Mouse (Mus musculus) layer of hippocampus, postnatal 25 days (tissue): Measurements from ENCODE around the gene Cyth1. TPM values are rescaled to one million over a fixed set of nuclear protein-coding genes. Genes with fewer than 3 reads are reported as not detected.
A peak's percentile ranks its signal among the peaks of the same experiment; 100 is the strongest.

Experiments
- DNase-seq, 2 experiments: peaks; one replicate each; pipeline ENCODE4 v3.0.0; 2022; ENCODE audit warnings: mixed read lengths in 2 of 2, low spot score in 1 of 2; ENCODE audit errors: extremely low spot score in 1 of 2
- total RNA-seq, 2 experiments: library from RNA; stranded (reverse); gene quantifications; 2 replicates each; pipeline ENCODE4 v1.2.3; 2021

Cyth1 gene
- total RNA-seq, 2 experiments from 2014 or later = 96.3 to 99.2 TPM

DNA sequence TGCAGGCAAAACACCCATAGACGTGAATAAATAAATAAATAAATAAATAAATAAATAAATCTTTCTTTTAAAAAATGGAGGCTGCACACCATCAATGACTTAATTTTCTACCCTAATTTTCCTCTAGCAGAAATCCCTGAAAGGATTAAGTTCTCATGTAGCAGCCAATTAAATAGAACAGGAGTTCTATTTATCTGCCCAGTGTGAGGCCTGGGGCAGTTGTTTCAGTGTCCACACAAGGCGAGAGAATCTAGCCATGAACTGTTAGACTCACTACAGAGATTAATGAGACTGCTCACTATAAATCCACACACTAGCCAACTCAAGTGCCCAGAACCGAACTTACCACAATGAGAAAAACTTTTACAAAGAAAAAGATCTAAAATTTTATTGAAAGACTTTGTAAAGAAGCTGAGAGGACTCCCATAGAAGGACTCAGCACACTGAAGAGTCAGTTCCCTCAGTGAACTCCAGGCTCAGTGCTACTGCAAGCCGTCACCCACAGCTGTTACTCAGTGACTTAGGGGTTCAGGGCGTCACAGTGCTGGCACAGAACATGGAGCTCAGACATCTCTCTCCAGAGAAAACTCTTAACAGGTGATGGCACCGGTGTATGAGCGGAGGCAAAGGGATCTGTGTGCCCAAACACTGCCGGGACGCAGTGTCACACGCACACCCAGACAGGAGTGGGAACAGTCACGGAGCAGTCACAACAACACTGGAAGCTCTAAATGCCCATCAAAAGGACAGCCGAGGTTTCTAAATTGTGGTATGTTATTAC lies 23.1 kb downstream of the Cyth1 start:
- DNase-seq = no peak

DNA sequence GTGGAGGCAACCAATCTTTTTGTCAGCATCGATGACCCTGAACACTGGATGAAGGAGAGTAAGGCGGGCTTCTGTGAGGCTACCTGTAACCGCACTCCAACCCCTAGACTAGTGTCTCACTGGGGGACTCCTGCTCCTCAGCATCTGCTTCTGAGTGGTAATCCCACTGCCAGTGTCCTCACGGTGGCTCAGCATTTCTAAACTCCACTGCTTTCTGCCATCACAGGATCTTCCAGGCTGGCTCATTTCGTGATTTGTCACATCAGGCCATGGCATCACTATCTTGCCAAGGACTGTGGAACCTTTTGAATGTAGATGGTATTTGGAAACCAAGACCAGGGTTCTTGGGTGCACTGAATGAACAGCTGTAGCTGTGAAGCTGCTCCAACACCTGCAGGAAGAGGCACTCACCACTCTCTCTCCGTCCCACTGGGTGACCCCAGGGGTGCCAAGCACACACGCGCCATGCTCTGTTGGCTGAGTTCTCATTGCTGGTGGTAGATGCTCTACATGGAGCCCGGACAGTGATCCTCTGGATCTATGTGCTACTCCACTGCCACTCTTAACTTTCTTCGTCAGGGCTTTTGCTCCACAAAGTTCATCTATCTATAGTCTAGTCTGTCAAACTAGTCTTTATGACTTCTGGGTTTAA lies 24.9 kb downstream of the Cyth1 start:
- no peak for DNase-seq

DNA sequence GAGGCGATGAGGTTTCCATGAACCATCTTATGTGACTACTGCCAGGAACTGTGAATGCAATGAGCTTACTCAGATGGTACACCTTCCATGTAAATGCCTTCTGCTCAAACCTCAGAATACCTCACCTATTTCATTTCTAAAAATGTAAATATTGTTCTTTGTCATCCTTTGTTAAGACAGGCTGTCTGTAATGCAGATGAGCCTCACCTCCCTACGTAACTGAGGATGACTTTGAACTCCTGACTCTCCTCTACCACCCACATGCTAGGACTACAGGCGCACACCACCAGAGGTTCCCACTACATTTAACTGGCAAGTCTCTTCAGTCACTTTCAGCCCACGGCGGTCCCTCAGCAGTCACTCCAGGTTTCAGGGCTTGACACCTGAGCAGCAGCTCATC lies 25.5 kb downstream of the Cyth1 start:
- DNase-seq = no peak

DNA sequence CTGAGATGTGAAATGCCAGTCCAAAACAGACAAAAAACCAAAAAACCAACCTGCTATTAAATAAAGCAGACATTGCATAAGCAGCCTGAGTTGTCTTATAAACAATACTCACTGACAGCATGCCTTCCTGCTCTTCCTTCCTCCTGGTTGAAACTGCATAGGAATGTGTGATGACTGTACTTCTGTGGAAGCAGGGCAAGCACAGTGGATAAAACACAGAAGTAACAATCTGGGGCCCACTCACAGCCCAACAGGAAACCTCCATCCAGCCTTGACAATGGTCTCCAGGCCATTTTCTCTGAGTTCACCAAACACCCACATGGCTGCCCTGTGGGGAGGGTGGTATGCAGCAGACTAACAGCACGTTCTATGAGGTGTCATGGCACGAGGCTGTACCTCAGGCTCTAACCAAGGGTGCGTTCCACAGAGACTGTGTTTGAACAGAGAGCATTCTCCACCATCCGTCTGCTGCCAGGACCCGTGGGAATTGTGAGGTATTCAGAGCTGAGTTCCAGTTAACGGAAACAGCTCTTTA lies 26.0 kb downstream of the Cyth1 start:
- no peak for DNase-seq

DNA sequence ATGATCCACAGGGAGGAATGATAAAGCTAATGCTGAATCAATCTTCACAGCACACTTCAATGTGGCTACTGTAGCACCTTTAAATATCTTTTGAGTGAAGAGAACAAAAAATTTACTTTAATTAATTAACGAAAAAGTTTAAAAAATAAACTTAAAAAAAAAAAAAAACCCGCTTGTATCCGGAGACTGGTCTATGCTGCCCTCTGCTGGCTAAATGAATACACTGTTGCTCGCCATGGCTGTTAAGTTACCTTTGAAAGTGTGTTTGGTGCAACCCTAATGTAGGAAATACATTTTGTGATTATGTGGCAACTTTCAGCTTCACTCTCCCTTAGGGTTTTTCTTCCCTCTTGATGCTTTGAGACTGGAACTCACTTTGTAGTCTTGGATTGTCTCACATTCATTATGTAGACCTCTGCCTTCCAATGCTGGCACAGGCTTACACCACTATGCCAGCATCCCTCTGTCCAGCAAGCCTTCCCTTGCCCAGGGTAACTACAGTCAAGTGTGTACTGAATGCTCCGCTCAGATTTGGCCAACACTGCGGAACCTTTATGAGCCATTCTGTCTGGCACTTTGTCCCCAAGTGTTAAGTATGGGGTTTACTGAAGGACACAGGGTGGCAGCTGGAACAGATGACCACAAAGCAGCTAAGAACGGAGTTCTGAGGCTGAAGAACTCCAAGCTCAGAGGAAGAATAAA lies 27.7 kb downstream of the Cyth1 start:
- DNase-seq = peak in 1 of 2 experiments; percentile 67

DNA sequence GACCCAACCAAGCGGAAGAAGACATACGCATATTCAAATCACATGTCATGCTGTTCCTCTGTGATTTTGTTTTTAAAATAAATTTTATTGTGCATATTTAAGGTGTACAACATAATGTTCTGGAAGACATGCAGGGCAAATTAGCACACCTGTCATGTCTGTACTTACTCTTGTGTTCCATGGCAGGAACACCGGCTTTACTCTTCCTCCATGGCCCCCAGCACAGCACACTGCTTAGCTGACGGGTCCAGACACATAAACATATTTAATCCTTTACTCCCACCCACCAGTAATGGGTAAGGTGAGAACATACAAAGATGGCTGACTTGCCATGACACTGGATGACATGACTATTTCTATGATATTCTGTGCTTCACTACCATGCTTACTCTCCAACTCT lies 29.3 kb downstream of the Cyth1 start:
- DNase-seq = no peak

DNA sequence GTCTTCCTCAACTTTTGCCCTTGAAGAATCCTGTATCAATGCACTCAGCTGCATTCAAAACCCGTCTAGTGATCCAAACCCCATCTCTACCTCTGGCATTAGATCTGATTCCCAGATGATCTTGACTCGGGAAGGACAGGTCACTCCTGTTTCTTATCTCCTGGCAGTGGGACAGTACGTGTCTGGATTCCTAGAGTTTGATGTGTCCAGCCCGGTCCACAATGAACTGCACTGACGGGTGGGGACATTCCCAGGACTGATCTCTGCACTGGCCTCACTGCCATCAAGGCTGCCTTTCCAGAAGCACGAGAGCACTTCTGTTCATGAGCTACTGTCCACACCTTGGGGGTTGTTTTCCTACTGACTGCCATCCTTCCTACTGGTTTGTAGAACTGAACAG lies 31.9 kb downstream of the Cyth1 start:
- DNase-seq = no peak

DNA sequence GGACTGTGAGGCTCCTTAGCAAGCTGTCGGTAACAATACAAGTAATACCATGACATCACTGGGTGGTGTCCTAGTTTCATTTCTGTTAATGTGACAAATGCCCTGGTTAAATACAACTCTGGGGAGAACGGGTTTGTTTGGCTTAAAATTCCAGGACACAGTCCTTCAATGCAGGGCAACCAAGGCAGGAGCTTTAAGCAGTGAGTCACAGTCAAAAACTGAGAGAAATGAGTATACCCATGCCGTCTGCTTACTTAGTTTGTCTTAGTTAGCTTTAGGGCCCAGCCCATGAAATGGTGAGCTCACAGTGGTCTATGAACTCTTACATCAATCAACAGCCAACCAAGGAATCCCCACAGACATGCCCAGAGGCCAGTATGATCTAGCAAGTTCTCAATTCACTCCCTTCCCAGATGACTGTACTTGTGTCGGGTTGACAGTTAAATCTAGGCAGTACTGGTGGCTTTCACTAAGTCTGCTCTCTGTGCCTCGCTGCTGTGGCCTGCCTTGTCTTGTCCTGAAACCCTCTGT lies 32.4 kb downstream of the Cyth1 start:
- no peak for DNase-seq

DNA sequence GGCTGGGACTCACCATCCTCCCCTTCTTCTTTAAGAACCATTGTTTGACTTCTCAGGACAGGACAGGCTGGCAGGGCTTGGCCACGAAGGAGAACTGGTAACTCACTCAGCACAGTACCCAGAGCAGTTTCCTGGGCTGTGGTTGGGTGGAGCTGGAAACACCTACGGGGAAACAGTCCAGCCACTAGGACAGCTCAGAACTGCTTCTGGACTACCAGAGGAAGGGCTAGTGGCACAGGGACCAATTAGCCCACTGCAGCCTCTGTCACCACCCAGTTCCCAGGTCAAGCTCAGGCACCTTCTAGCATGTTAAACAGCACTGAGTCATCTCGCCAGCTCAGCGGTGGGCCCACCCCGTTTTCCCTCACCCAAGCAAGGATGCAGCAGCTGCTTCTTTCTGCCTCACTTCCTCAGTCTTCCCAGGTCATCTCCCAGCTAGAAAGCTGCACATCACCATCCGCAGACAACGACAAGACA lies 35.7 kb downstream of the Cyth1 start:
- DNase-seq = no peak

DNA sequence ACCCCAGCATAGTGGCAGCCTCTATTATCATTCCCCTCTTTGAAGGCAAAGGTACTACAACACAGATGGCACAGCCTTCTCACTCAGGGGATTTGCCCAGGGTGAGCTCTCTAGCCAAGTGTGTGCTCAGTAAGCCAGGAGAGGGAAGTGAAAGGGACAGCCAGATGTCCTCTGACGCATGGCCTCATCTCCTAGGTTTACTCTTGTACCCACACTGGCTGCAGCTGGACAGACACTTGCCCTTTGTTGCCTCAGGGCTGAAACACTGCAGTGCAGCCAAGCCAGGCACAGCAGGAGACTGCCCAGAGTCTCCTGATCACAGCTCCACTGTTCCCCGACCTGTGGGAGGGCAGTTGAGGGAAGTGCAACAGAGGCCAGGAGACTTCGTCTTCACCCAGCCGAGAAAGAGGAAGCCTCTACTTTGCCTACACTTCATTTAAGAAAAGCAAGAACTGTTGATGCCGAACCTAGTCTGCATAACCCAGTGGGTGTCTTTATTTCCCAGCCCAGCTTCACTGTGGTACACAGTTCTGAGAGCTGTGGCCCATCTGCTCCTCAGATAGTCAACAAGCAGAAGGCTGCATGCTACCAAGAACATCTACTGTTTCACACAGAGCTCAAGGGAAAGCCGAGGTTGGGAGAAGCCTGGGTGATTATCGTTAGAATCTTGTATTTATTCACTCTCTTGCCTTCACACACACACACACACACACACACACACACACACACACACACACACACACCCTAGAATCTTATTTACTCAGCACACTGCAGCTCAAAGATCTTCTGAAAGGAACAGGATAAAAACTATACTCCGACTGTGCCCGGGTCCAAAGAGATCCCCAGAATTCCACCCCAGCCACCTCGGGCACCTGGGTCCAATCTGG lies 36.4 kb downstream of the Cyth1 start:
- peak in 1 of 2 experiments; percentile 41 for DNase-seq

DNA sequence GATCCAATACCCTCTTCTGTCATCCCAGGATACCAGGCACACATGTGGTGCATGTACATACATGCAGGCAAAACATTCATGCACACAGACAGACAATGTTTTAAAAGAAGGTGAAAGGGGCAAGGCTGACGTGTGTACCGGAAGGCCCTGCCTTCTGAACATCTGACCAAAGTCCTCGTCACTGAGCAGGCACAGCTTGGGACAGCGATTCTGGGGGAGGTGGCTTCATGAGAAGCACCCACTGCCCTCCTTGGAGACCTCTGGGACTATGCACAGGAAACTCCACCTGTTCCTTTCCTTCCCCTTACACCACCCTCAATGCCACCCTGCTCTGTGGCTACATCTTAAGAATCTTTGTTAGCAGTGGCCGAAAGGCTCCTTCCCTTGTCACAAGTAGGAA lies 37.4 kb downstream of the Cyth1 start:
- DNase-seq = no peak

DNA sequence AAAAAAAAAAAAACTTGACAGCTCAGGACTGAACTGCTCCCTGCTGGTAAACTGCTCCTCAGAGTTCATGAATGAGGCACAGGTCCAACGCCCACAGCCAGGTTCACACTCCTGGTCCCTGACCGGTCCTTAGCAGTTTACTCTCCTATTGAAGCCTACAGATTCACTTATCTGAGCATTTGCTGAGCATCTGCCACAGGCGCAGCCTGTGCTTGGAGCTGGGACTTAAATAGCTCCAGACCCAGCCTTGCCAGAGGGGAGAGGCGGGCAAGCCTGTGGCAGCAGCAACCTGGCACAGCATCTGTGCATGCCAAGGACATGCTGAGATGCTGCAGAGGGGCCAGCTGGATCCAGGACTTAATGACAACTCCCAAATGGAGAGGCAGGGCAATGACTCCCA lies 38.3 kb downstream of the Cyth1 start:
- no peak for DNase-seq

DNA sequence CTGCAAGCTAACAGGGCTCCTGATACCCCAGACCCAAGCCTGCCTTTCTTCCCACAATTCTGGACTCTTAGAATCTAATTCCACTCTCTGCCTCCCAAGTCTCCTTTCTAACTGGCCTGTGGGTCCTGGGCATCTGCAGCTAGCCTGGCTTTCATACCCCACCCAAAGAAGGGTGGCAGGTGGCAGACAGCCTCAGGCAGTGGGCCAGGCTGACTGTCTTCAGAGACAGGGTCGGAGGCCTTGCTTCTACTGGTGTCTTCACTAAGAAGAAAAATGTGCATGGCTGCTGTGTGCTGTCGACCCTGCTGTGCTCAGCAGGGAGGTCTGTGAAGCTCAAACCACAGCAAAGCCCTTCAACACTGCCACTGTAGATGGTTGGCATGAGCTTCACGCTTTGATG lies 39.0 kb downstream of the Cyth1 start:
- DNase-seq = no peak

DNA sequence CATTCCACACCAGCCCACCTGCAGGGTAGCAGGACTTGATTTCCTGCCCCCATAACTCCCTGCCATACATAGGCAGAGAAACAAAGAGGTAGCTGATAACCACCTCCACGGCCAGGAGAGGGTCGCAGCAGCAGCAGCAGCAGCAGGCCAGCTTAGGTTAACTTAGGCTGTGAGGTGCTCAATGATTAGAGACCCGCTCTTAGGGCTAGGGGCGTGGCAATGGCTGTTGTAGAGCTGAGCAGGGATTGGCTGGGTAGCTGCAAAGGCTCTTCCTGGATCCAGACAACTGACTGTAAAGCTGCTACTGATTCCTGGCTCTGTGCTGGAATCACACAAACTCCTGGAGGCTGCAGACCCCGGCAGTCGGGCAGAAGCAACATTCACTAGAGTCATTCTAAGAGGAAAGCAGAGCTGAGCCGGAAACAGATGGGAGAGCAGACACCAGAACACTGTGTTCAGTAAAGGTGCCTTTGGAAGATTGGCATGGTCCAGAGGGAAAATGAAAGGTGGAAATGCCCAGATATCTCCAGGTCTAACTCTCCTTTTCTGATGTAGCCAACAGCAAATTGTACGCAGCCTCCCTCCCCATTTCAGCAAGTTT lies 39.6 kb downstream of the Cyth1 start:
- DNase-seq = no peak

DNA sequence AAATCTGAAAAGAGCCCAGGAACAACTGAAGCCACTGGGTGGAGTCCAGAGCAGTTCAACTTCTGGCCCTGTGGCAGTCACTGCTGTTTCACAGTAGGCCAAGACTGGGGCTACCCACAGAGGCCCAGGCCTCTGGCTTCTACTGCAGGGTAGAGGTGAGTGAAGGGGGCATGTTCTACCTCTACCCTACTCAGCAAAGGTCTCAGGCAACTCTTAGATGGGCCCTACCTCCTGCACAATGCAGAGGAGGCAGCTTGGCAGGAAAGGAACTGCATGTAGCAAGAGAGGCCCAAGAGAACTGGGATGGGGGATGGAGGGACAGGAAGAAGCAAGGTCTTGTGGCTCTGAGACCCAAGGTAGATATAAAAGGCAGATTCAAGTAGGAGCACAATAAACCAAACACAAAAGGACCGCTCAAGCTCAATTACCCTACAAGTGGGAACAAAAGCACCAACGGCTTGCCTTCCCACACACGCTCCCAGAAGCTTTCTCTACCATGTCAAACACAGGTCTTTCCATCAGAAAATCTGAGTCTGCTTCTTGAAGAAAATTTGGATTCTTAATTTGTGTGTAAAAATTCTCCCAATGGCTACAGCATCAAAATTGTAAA lies 40.9 kb downstream of the Cyth1 start:
- DNase-seq = no peak

DNA sequence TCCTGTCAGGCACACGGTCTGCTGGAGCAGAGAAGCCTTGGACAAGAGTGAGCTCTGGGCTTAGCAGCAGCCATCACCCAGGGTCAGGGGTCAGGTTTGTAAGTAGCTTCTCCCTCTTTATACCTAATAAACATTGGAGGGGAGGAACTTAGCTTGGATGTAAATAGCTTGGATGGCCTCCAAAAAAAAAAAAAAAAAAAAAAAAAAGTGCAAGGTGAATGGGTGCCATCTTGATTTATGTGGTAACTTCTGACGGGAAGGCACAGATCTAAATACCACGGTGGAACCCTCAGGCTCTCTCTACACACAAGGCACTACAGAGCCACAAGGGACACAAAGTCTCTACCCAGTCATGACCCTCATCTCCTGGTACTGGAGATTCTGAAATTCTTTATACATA lies 42.1 kb downstream of the Cyth1 start:
- no peak for DNase-seq

DNA sequence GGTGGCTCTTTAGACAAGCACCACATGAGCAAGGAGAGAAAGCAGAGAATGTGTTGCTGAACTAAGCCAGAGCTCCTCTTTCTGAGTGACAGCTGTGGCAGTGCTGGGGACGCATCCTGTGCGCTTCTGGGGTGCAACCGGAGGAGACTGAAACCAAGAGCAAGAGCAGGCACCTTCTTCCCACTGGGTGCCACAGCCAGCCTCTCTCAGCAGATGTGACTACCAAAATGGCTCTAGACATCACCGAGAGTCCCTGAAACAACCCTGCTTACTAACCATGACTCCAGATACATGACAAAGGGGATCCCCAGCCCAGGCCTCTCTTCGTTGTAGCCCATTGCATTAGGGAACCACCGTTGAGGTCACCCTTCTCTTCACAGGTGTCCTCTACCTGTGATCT lies 44.9 kb downstream of the Cyth1 start:
- no peak for DNase-seq

DNA sequence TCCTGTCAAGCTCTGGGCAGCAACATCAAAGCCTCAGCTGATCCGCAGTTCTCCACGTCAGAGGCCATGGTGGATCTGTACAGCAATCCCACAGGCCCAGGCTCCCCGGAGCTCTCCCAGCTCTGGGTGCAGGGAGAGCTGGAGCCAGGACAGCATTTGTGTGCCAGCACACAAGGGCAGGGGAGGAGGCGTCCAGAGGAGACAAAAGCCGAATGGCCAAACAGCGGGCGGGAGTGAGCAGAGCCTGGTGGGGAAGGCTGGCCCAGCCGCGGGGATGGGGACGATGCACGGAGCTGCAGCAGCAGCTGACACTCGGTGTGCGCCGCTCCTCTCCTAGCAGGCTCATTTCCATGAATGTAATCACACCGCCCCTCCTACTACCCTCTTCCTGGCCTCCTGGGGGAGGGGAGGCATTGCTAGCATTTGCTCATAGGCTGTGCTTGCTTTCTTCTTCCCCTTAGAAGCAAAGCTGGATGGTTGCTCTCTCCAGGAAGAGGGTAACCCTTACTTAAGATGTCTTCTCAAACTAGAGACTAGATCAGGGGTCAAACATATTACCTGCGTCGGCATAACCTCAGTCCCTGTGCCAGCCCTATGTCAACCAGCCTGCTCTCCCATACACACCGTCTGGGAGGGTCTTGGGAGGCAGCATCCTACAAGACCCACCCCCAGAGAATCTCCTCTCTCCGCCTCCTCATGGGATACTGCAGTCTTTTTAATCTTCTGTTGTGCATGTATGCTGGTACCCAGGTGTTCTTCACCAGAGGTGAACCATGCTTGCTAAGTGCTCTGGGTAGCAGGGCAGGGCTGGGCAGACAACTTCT lies 45.8 kb downstream of the Cyth1 start:
- DNase-seq = peak; percentile 69 to 75
